Mouse (Mus musculus): ENCODE results near the gene Hist1h1t. TPM values are rescaled to one million over a fixed set of nuclear protein-coding genes. Genes with fewer than 3 reads are reported as not detected.

Hist1h1t gene
- polyA plus RNA-seq, 1 experiment from 2014 or later: 0.19 TPM

- DNase-seq (ENCODE audit: low spot score) (peak; percentile 73), ATAC-seq (ENCODE audit: low read depth) (no peak)
- WGBS: 6% methylated on average over 15 of the region's 15 CpGs
- Histone ChIP-seq H3K4me2 (ENCODE audit: low read depth, low read length) (peak overlapping the region; percentile 79), H3K9me3 (ENCODE audit: control insufficient read depth, low read length) (no peaks in the 10 kb centered on the region), H3K9ac (ENCODE audit: low read depth, low read length) (peak overlapping the region; percentile 79), H3K27ac (replicated peaks; ENCODE audit: low read depth, low read length) (peak overlapping the region; percentile 99), H3K4me1 (ENCODE audit: control insufficient read depth, insufficient read depth, low read length) (peaks cover 16% of the 10 kb centered on the region), H3K4me3 (ENCODE audit: low read depth, low read length) (peak overlapping the region; percentile 50), H3K36me3 (ENCODE audit: control insufficient read depth, insufficient read depth, low read length) (no peaks in the 10 kb centered on the region), H3K27me3 (replicated peaks; ENCODE audit: control insufficient read depth, insufficient read depth, low read length) (no peaks in the 10 kb centered on the region)
Observed at GRCm38 (mm10) chr13:23685121-23685861, 10.3 kb upstream of the Hist1h1t start.

- Histone ChIP-seq H3K4me2 (ENCODE audit: low read depth, low read length) (peak overlapping the region; percentile 79), H3K27me3 (replicated peaks; ENCODE audit: control insufficient read depth, insufficient read depth, low read length) (no peaks in the 10 kb centered on the region), H3K4me3 (ENCODE audit: low read depth, low read length) (peak overlapping the region; percentile 50), H3K9me3 (ENCODE audit: control insufficient read depth, low read length) (no peaks in the 10 kb centered on the region), H3K4me1 (ENCODE audit: control insufficient read depth, insufficient read depth, low read length) (peaks cover 16% of the 10 kb centered on the region), H3K27ac (replicated peaks; ENCODE audit: low read depth, low read length) (peak overlapping the region; percentile 99), H3K36me3 (ENCODE audit: control insufficient read depth, insufficient read depth, low read length) (no peaks in the 10 kb centered on the region), H3K9ac (ENCODE audit: low read depth, low read length) (peak overlapping the region; percentile 79)
- 39% methylated on average over 4 of the region's 4 CpGs for WGBS
- ATAC-seq (ENCODE audit: low read depth): no peak
- no peak for DNase-seq (ENCODE audit: low spot score)
Observed at GRCm38 (mm10) chr13:23685966-23686365, 9.6 kb upstream of the Hist1h1t start.

GRCm38 (mm10) chr13:23687181-23687580, 8.4 kb upstream of the Hist1h1t start:
- Histone ChIP-seq H3K4me2 (ENCODE audit: low read depth, low read length) (no peak overlapping the region), H3K9ac (ENCODE audit: low read depth, low read length) (no peak overlapping the region), H3K27ac (replicated peaks; ENCODE audit: low read depth, low read length) (no peak overlapping the region), H3K27me3 (replicated peaks; ENCODE audit: control insufficient read depth, insufficient read depth, low read length) (no peaks in the 10 kb centered on the region), H3K4me1 (ENCODE audit: control insufficient read depth, insufficient read depth, low read length) (peaks cover 16% of the 10 kb centered on the region), H3K36me3 (ENCODE audit: control insufficient read depth, insufficient read depth, low read length) (no peaks in the 10 kb centered on the region), H3K9me3 (ENCODE audit: control insufficient read depth, low read length) (no peaks in the 10 kb centered on the region), H3K4me3 (ENCODE audit: low read depth, low read length) (no peak overlapping the region)
- DNase-seq (ENCODE audit: low spot score): peak; percentile 16
- no peak for ATAC-seq (ENCODE audit: low read depth)
- WGBS: 83% methylated on average over 4 of the region's 4 CpGs

- no peaks in the 10 kb centered on the region for H3K36me3 ChIP-seq (ENCODE audit: control insufficient read depth, insufficient read depth, low read length)
- no peak overlapping the region for H3K4me2 ChIP-seq (ENCODE audit: low read depth, low read length)
- 86% methylated on average over 7 of the region's 7 CpGs for WGBS
- H3K4me3 ChIP-seq (ENCODE audit: low read depth, low read length): no peak overlapping the region
- DNase-seq (ENCODE audit: low spot score) (no peak), ATAC-seq (ENCODE audit: low read depth) (no peak)
- H3K9ac ChIP-seq (ENCODE audit: low read depth, low read length): no peak overlapping the region
- no peaks in the 10 kb centered on the region for H3K27me3 ChIP-seq (replicated peaks; ENCODE audit: control insufficient read depth, insufficient read depth, low read length)
- H3K9me3 ChIP-seq (ENCODE audit: control insufficient read depth, low read length): no peaks in the 10 kb centered on the region
- no peak overlapping the region for H3K27ac ChIP-seq (replicated peaks; ENCODE audit: low read depth, low read length)
- H3K4me1 ChIP-seq (ENCODE audit: control insufficient read depth, insufficient read depth, low read length): peaks cover 12% of the 10 kb centered on the region
Observed at GRCm38 (mm10) chr13:23687907-23688306, 7.7 kb upstream of the Hist1h1t start.

GRCm38 (mm10) chr13:23688956-23689355, 6.7 kb upstream of the Hist1h1t start:
- no peak overlapping the region for H3K27ac ChIP-seq (replicated peaks; ENCODE audit: low read depth, low read length)
- H3K36me3 ChIP-seq (ENCODE audit: control insufficient read depth, insufficient read depth, low read length): no peaks in the 10 kb centered on the region
- no peaks in the 10 kb centered on the region for H3K27me3 ChIP-seq (replicated peaks; ENCODE audit: control insufficient read depth, insufficient read depth, low read length)
- ATAC-seq (ENCODE audit: low read depth): no peak
- H3K4me2 ChIP-seq (ENCODE audit: low read depth, low read length): no peak overlapping the region
- no peak overlapping the region for H3K9ac ChIP-seq (ENCODE audit: low read depth, low read length)
- DNase-seq (ENCODE audit: low spot score): no peak
- WGBS: 95% methylated on average over 2 of the region's 2 CpGs
- peaks cover 10% of the 10 kb centered on the region; the same call in 1 of the 2 replicates for H3K4me1 ChIP-seq (ENCODE audit: control insufficient read depth, insufficient read depth, low read length)
- no peak overlapping the region for H3K4me3 ChIP-seq (ENCODE audit: low read depth, low read length)
- H3K9me3 ChIP-seq (ENCODE audit: control insufficient read depth, low read length): no peaks in the 10 kb centered on the region

- WGBS: 69% methylated on average over 2 of the region's 2 CpGs
- H3K9me3 ChIP-seq (ENCODE audit: control insufficient read depth, low read length): no peaks in the 10 kb centered on the region
- no peak overlapping the region for H3K27ac ChIP-seq (replicated peaks; ENCODE audit: low read depth, low read length)
- ATAC-seq (ENCODE audit: low read depth): no peak
- no peak for DNase-seq (ENCODE audit: low spot score)
- H3K4me3 ChIP-seq (ENCODE audit: low read depth, low read length): no peak overlapping the region
- H3K9ac ChIP-seq (ENCODE audit: low read depth, low read length): no peak overlapping the region
- H3K27me3 ChIP-seq (replicated peaks; ENCODE audit: control insufficient read depth, insufficient read depth, low read length): no peaks in the 10 kb centered on the region
- H3K4me1 ChIP-seq (ENCODE audit: control insufficient read depth, insufficient read depth, low read length): peaks cover 10% of the 10 kb centered on the region; the same call in 1 of the 2 replicates
- no peaks in the 10 kb centered on the region for H3K36me3 ChIP-seq (ENCODE audit: control insufficient read depth, insufficient read depth, low read length)
- H3K4me2 ChIP-seq (ENCODE audit: low read depth, low read length): no peak overlapping the region
Observed at GRCm38 (mm10) chr13:23689459-23689858, 6.2 kb upstream of the Hist1h1t start.

- WGBS: 80% methylated on average over 6 of the region's 6 CpGs
- DNase-seq (ENCODE audit: low spot score) (no peak), ATAC-seq (ENCODE audit: low read depth) (no peak)
- Histone ChIP-seq H3K36me3 (ENCODE audit: control insufficient read depth, insufficient read depth, low read length) (no peaks in the 10 kb centered on the region), H3K4me2 (ENCODE audit: low read depth, low read length) (no peak overlapping the region), H3K4me3 (ENCODE audit: low read depth, low read length) (no peak overlapping the region), H3K27me3 (replicated peaks; ENCODE audit: control insufficient read depth, insufficient read depth, low read length) (no peaks in the 10 kb centered on the region), H3K9me3 (ENCODE audit: control insufficient read depth, low read length) (no peaks in the 10 kb centered on the region), H3K9ac (ENCODE audit: low read depth, low read length) (no peak overlapping the region), H3K27ac (replicated peaks; ENCODE audit: low read depth, low read length) (no peak overlapping the region), H3K4me1 (ENCODE audit: control insufficient read depth, insufficient read depth, low read length) (0 out of 2 replicates have a peak, but pooled peaks cover 3% of the 10 kb centered on the region)
Observed at GRCm38 (mm10) chr13:23693856-23694440, 1.7 kb upstream of the Hist1h1t start.

- WGBS: 93% methylated on average over 9 of the region's 9 CpGs
- DNase-seq (ENCODE audit: low spot score): no peak
Observed at GRCm38 (mm10) chr13:23694956-23695355, 658 bp upstream of the Hist1h1t start.

More at GRCm38 (mm10) chr13:23694956-23695355, 658 bp upstream of the Hist1h1t start:
- Histone ChIP-seq H3K4me2 (ENCODE audit: low read depth, low read length) (no peak overlapping the region), H3K27ac (replicated peaks; ENCODE audit: low read depth, low read length) (no peak overlapping the region), H3K4me3 (ENCODE audit: low read depth, low read length) (no peak overlapping the region), H3K4me1 (ENCODE audit: control insufficient read depth, insufficient read depth, low read length) (0 out of 2 replicates have a peak, but pooled peaks cover 3% of the 10 kb centered on the region), H3K9me3 (ENCODE audit: control insufficient read depth, low read length) (no peaks in the 10 kb centered on the region), H3K27me3 (replicated peaks; ENCODE audit: control insufficient read depth, insufficient read depth, low read length) (no peaks in the 10 kb centered on the region), H3K9ac (ENCODE audit: low read depth, low read length) (no peak overlapping the region), H3K36me3 (ENCODE audit: control insufficient read depth, insufficient read depth, low read length) (no peaks in the 10 kb centered on the region)
- ATAC-seq (ENCODE audit: low read depth): no peak

Measured in embryonic facial prominence, embryonic 14.5 days (tissue).